Mouse (Mus musculus) forebrain, embryonic 15.5 days (tissue): Measurements from ENCODE around the gene Arid3b. TPM values are rescaled to one million over a fixed set of nuclear protein-coding genes. Genes with fewer than 3 reads are reported as not detected.
"Not testable (repeated sequence)": the region's sequence is repeated elsewhere in the genome, so short reads cannot be mapped to it uniquely, and the experiment has no call there.

Experiments used
- ATAC-seq: fragments of 200-750 bp; cut with Nextera tagmentation; replicated peaks from 2 replicates; pipeline ENCODE4 v1.8.0; 2017; ENCODE audit warnings: mild to moderate bottlenecking, moderate TSS enrichment, moderate library complexity
- H3K27ac ChIP-seq: fragments of 300-500 bp; sonication (generic); replicated peaks from 2 replicates; pipeline ENCODE4 v1.5.1; 2015; ENCODE audit warnings: mild to moderate bottlenecking, inconsistent platforms
- H3K27me3 ChIP-seq: fragments of 300-500 bp; sonication (generic); 2 replicates; pipeline ENCODE4 v1.6.1; 2015; ENCODE audit warnings: inconsistent platforms
- H3K36me3 ChIP-seq: fragments of 300-500 bp; sonication (generic); 2 replicates; pipeline ENCODE4 v1.6.1; 2015; ENCODE audit warnings: mild to moderate bottlenecking, inconsistent platforms
- H3K4me1 ChIP-seq: fragments of 300-500 bp; sonication (generic); 2 replicates; pipeline ENCODE4 v1.6.1; 2015; ENCODE audit warnings: inconsistent platforms
- H3K4me2 ChIP-seq: fragments of 300-500 bp; sonication (generic); replicated peaks from 2 replicates; pipeline ENCODE4 v1.6.1; 2015; ENCODE audit warnings: mild to moderate bottlenecking, inconsistent platforms
- H3K4me3 ChIP-seq: fragments of 300-500 bp; sonication (generic); 2 replicates; pipeline ENCODE4 v1.5.1; 2015; ENCODE audit warnings: mild to moderate bottlenecking, inconsistent platforms
- H3K9ac ChIP-seq: fragments of 300-500 bp; sonication (generic); replicated peaks from 2 replicates; pipeline ENCODE4 v1.6.1; 2015; ENCODE audit warnings: mild to moderate bottlenecking, inconsistent platforms
- H3K9me3 ChIP-seq: fragments of 300-500 bp; sonication (generic); 2 replicates; pipeline ENCODE4 v1.6.1; 2016; ENCODE audit warnings: inconsistent platforms
- WGBS: fragments of 180-500 bp; shearing (Covaris S2); methylation state at CpG from one replicate; pipeline ENCODE4 v1.1.7; 2015; ENCODE audit warnings: mixed read lengths; 5-methylcytosine and 5-hydroxymethylcytosine counted together
- polyA plus RNA-seq: library from polyadenylated mRNA; unstranded; fragments of >200 nt; fragmentation: Nextera tagmentation; extraction: Ambion mirVana; gene quantifications from 2 replicates; pipeline ENCODE4 v1.2.1, GENCODE M21; 2015

The Arid3b gene
- polyA plus RNA-seq: 8.0 and 9.2 TPM in 2 replicates

DNA sequence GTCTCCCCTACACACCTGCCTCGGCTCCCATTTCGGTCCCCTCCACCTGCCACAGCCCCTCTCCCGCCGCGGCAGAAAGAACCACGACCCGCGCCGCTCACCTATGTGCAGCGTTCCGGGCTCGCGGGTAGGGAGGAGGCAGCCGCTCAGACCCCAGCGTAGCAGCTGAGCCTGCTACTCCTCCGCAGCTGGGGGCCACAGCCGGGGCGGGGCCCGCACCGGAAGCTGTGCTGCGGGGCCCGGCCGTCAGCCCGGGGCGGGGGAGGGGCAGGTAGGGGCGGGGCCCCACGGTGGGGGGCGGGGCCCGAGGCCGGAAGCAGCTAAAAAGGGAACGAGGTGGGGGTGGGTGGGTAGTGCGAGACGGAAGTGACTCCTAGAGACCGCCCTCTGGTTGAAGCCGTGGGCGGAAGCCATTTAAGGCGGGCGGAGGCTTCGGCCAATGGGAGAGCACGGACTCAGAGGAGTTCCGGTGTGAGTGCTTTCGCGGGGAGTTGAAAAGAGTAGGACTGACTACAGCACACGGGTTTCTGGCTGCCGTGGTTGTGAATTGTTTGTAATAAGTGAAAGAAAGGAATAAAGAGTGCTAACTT is at the start of gene Arid3b:
TSS of gene Arid3b (minus strand) at position 213 of the 590 bp plus-strand sequence.
- Histone ChIP-seq H3K36me3 (peaks cover 4% of the 10 kb centered on the region; the same call in 1 of the 2 replicates), H3K4me3 (peak within 1 kb of the TSS; percentile 60), H3K9me3 (no peaks in the 10 kb centered on the region), H3K9ac (peak within 1 kb of the TSS; percentile 77), H3K4me1 (peaks cover 38% of the 10 kb centered on the region), H3K27ac (peak within 1 kb of the TSS; percentile 67), H3K4me2 (peak within 1 kb of the TSS; percentile 64), H3K27me3 (peaks cover 5% of the 10 kb centered on the region; the same call in 1 of the 2 replicates)
- under 1% methylated on average over 44 of the region's 45 CpGs for WGBS
- peak; percentile 100 for ATAC-seq

DNA sequence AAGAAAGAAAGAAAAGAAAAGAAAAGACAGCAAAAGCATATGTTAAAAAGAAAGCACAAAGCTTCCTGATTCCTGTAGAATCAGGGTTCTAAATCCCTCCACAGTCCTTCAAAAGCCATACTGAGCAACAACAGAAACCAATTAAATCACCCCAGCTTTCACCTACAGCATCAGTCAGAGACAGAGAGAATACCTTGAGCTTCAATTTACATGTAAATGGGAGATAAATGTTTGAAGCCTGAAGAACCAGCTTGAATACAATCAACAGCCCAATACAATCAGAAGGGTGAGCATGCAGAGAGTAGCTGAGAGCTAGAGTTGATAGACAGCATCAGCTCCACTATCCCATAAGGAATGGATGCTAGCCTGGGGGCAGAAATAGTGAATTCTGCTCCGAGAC is 46.8 kb upstream of the Arid3b start:
- Histone ChIP-seq H3K36me3 (no peaks in the 10 kb centered on the region), H3K9ac (no peak overlapping the region), H3K27me3 (no peaks in the 10 kb centered on the region), H3K4me3 (no peak overlapping the region), H3K9me3 (no peaks in the 10 kb centered on the region), H3K27ac (no peak overlapping the region), H3K4me2 (no peak overlapping the region), H3K4me1 (no peaks in the 10 kb centered on the region)
- no peak for ATAC-seq
- WGBS: 37% methylated on average over 1 of the region's 1 CpGs

DNA sequence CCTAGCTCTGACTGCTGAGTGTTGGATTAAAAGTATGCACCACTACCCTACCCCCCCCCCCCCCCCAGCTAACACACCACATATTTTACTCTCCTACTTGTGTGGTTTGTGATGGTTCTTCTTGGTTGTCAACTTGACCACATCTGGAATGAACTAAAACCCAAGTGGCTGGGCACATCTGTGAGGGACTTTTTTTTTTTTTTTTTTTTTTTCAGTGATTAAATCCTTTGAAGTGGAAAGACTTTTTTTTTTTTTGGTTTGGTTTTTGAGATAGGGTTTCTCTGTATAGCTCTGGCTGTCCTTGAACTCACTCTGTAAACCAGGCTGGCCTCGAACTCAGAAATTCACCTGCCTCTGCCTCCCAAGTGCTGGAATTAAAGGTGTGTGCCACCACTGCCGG is 45.2 kb upstream of the Arid3b start:
- ATAC-seq, H3K36me3 ChIP-seq, H3K4me2 ChIP-seq, H3K4me1 ChIP-seq, H3K9ac ChIP-seq, H3K27me3 ChIP-seq, H3K9me3 ChIP-seq, H3K4me3 ChIP-seq, H3K27ac ChIP-seq: not testable (repeated sequence)
- WGBS: 92% methylated on average over 2 of the region's 2 CpGs

DNA sequence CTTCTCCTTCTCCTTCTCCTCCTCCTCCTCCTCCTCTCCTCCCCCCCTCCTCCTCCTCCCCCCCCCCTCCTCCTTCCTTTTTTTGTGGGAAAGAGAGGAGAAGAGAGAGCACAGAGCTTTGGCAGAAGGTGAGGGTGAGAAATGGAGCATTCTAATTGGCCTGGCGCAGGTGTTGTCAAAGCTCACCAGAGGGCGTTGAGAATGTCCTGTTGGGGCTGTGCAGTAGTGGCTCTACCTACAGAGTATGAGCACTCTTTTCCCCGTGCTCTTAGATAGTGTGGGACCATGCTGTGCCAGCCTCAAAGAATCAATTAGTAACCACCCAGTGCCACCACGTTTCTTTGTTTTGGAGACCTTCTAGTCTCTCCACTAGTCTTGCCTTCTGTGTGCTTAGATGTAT is 43.7 kb upstream of the Arid3b start:
- no peak overlapping the region for H3K4me2 ChIP-seq
- H3K27me3 ChIP-seq: no peaks in the 10 kb centered on the region
- no peak overlapping the region for H3K27ac ChIP-seq
- H3K4me3 ChIP-seq: no peak overlapping the region
- no peaks in the 10 kb centered on the region for H3K9me3 ChIP-seq
- no peak for ATAC-seq
- no peak overlapping the region for H3K9ac ChIP-seq
- 16% methylated on average over 4 of the region's 4 CpGs for WGBS
- no peaks in the 10 kb centered on the region for H3K36me3 ChIP-seq
- H3K4me1 ChIP-seq: no peaks in the 10 kb centered on the region

DNA sequence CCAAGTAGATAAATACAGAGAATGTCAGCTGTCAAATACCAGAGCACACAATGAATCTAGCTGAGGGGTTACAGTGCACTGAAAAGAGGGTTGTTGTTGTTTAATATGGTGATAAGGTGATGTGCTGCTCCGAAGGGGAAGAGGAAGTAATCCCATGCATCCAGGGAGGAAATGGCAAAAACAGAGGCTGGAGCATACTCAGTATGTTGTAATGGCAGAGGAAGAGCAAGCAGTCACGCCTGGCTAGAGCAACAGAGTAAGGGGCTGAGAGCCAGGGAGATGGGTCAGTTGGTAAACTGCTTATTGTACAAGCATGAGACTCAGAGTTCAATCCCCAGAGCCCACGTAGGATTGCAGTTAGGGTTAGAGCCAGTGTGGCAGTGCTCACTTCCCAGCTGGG is 42.6 kb upstream of the Arid3b start:
- H3K9ac ChIP-seq: no peak overlapping the region
- H3K4me2 ChIP-seq: no peak overlapping the region
- H3K36me3 ChIP-seq: no peaks in the 10 kb centered on the region
- no peak overlapping the region for H3K27ac ChIP-seq
- no peaks in the 10 kb centered on the region for H3K9me3 ChIP-seq
- WGBS: 55% methylated on average over 3 of the region's 3 CpGs
- no peaks in the 10 kb centered on the region for H3K4me1 ChIP-seq
- H3K4me3 ChIP-seq: no peak overlapping the region
- ATAC-seq: no peak
- H3K27me3 ChIP-seq: no peaks in the 10 kb centered on the region

DNA sequence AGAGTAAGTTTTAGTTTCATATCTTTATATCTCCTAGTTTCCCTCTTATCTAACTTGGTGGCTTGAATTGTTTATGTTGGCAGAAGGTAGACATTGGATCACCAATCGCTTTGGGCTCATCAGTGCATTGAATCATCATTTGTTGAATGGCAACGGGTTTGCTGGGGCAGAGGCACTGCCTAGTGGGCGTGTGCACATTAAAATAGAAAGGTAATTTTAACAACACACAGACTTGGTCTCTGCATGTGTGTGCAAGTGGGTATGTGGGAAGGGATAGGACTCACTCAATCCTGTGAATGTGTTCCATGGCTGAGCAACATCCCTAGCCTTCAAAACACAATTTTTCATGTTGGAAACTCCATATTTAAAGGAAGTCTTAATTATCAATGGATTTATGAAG is 38.4 kb upstream of the Arid3b start:
- Histone ChIP-seq H3K36me3 (no peaks in the 10 kb centered on the region), H3K27me3 (no peaks in the 10 kb centered on the region), H3K4me1 (no peaks in the 10 kb centered on the region), H3K9me3 (no peaks in the 10 kb centered on the region), H3K27ac (no peak overlapping the region), H3K9ac (no peak overlapping the region), H3K4me3 (no peak overlapping the region), H3K4me2 (no peak overlapping the region)
- 72% methylated on average over 3 of the region's 3 CpGs for WGBS
- ATAC-seq: no peak

DNA sequence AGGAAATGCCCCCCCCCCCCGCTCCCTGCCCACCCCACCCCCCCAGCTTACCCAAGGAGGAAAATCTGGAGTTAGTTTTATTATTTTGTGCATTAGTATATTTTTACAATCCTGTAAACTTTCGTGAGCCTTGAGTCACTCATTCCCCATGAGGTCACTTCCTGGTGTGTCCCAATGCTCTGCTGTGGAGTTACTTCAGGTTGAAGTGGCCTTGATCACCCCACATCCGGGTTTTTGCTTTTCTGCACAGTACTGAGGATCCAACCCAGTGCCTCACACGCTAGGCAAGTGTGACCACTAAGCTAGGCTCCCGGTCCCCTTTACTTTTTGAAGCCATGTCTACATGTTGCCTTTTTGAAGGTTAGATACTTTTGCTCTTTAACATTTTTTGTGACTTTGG is 37.5 kb upstream of the Arid3b start:
- Histone ChIP-seq H3K9me3 (no peaks in the 10 kb centered on the region), H3K4me2 (no peak overlapping the region), H3K4me3 (no peak overlapping the region), H3K9ac (no peak overlapping the region), H3K36me3 (no peaks in the 10 kb centered on the region), H3K27me3 (no peaks in the 10 kb centered on the region), H3K4me1 (no peaks in the 10 kb centered on the region), H3K27ac (no peak overlapping the region)
- no peak for ATAC-seq
- 80% methylated on average over 5 of the region's 5 CpGs for WGBS

DNA sequence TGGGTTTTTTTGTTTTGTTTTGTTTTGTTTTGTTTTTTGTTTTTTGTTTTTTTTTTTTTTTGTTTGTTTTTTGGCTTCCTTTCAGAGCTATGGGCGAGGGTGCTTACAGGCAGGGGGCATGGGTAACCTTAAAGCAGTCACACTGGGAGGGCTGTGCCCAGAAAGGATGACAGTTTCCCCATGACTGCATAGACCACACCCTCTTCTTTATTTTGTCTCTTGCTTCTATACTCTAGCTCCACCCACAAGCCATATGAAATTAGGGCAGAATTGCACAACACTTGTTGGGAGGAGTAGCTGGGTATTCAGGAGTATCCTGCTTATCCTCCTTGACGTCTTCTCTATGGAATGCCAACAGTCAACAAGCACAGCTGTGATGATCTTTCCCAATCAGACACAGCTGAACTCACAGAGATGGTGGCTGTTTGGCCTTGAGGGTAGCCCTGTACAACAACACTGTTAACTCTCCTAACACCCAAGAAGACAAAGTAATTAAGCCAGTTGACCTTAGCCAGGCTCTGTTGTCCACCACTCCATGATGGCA is 33.8 kb upstream of the Arid3b start:
- 51% methylated on average over 2 of the region's 2 CpGs for WGBS
- no peak overlapping the region for H3K4me2 ChIP-seq
- no peak overlapping the region for H3K27ac ChIP-seq
- H3K4me1 ChIP-seq: no peaks in the 10 kb centered on the region
- H3K9me3 ChIP-seq: no peaks in the 10 kb centered on the region
- H3K9ac ChIP-seq: no peak overlapping the region
- no peaks in the 10 kb centered on the region for H3K27me3 ChIP-seq
- no peaks in the 10 kb centered on the region for H3K36me3 ChIP-seq
- H3K4me3 ChIP-seq: no peak overlapping the region
- ATAC-seq: no peak

DNA sequence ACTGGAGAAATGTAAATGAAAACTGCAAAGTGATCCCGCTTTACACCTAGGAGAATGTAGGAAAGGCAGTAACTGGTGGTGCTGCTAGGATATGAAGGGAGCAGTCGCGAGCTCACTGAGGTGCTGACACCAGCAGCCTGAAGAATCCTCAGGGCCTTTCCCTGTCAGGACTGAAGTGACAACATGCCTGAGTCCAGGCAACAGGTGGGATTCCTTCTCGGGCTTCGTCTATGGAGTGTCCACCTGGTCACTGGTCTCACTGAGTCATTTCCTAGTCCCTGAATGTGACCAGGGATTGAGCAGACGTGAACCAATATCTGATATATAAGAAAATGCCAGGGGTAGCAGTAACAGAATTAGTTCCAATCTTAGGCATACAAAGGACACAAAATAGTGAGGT is 32.2 kb upstream of the Arid3b start:
- Histone ChIP-seq H3K4me2 (no peak overlapping the region), H3K36me3 (no peaks in the 10 kb centered on the region), H3K4me3 (no peak overlapping the region), H3K27ac (no peak overlapping the region), H3K4me1 (no peaks in the 10 kb centered on the region), H3K9ac (no peak overlapping the region), H3K9me3 (no peaks in the 10 kb centered on the region), H3K27me3 (no peaks in the 10 kb centered on the region)
- no peak for ATAC-seq
- 88% methylated on average over 6 of the region's 6 CpGs for WGBS

DNA sequence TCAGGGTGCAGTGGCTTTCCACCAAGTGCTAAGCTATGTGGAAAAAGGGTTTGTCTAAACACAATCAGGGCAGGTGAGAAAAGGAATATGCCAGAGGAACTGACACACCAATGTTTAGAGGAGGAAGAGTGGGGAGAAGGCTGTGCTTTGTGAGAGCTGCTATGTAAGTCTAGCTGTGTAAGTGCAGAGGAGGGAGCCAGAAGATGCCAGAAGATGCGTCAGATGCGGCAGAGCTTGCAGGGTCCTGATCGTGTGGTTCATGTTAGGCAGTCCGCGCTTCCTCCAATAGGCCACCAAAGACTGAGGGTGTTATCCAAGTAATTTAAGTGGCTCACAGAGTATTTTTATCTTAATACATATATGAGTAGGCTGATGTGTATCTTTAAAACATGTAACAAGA is 31.3 kb upstream of the Arid3b start:
- 84% methylated on average over 5 of the region's 5 CpGs for WGBS
- no peak for ATAC-seq

DNA sequence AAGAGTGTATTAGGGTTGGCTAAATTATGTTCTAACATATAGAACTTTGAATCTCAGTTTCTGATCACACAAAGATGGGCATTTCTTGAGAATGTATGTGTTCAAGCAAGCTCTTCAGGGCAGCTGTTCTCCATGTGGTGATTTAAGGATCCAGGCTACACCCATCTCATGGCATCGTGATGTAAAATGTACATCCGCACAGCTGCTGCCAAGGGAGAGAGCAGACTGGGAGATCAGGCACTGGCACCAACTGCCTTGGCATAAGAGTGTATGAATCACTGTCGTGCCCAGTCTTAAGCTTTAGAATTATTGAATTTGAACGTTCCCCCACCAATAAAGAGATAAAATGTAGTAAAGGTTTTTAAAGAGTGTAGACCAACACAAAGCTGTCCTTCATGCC is 30.6 kb upstream of the Arid3b start:
- ATAC-seq: no peak
- Histone ChIP-seq H3K9ac (no peak overlapping the region), H3K9me3 (no peaks in the 10 kb centered on the region), H3K27me3 (no peaks in the 10 kb centered on the region), H3K27ac (no peak overlapping the region), H3K4me2 (no peak overlapping the region), H3K4me3 (no peak overlapping the region), H3K4me1 (peaks cover 6% of the 10 kb centered on the region), H3K36me3 (no peaks in the 10 kb centered on the region)
- 78% methylated on average over 4 of the region's 4 CpGs for WGBS

More for the DNA sequence above, 31.3 kb upstream of the Arid3b start:
- H3K9me3 ChIP-seq: no peaks in the 10 kb centered on the region
- H3K4me3 ChIP-seq: no peak overlapping the region
- H3K27me3 ChIP-seq: no peaks in the 10 kb centered on the region
- H3K4me2 ChIP-seq: no peak overlapping the region
- no peak overlapping the region for H3K27ac ChIP-seq
- H3K4me1 ChIP-seq: no peaks in the 10 kb centered on the region
- no peaks in the 10 kb centered on the region for H3K36me3 ChIP-seq
- no peak overlapping the region for H3K9ac ChIP-seq

DNA sequence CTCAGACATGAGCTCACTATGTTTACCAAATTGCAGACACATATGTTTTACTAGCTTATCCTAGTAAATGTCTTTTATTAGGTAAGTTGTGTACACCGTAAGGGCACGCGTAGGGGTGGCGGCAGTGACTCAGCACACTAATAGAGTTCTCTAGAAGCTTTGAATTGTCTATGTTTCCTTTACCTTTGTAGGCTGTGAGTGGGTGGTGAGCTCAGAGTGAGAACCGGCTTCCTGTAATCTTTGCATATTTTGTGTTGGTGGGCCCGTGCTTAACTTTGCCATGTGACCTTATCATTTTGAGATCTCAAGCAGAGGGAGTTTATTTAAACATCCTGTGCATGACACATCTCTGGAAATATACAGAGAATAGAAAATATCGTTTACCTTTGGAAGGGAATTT is 29.9 kb upstream of the Arid3b start:
- ATAC-seq: no peak
- Histone ChIP-seq H3K27me3 (no peaks in the 10 kb centered on the region), H3K27ac (no peak overlapping the region), H3K4me2 (no peak overlapping the region), H3K4me1 (peaks cover 13% of the 10 kb centered on the region), H3K4me3 (no peak overlapping the region), H3K9ac (no peak overlapping the region), H3K9me3 (no peaks in the 10 kb centered on the region), H3K36me3 (no peaks in the 10 kb centered on the region)
- 89% methylated on average over 7 of the region's 7 CpGs for WGBS

DNA sequence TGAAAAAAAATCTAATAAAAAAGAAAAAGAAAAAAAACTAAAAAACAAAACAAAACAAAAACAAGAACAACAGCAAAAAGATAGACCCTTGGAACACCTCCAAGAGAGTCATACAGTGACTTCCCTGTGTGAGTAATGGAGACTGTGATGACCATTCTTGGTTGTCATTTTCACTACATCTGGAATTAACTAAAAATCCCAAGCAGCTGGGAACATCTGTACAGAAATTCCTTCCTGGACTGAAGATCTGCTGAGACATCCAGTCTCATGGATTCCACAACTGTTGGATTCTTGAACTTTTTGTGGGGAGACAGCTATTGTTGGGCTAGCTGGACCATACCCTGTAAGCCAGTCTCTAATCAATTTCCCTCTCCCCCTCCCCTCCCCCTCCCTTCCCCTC is 27.7 kb upstream of the Arid3b start:
- ATAC-seq: no peak
- no peak overlapping the region for H3K4me3 ChIP-seq
- H3K9ac ChIP-seq: no peak overlapping the region
- H3K36me3 ChIP-seq: no peaks in the 10 kb centered on the region
- no peaks in the 10 kb centered on the region for H3K9me3 ChIP-seq
- H3K27ac ChIP-seq: no peak overlapping the region
- no peaks in the 10 kb centered on the region for H3K27me3 ChIP-seq
- H3K4me2 ChIP-seq: no peak overlapping the region
- H3K4me1 ChIP-seq: peaks cover 15% of the 10 kb centered on the region
